Comparison of ENCODE assay signal across 24 mouse cellular contexts in genomic region chr11:74737861-74738260, GRCm38 (mm10). TPM values are rescaled to one million over a fixed set of nuclear protein-coding genes. Genes with fewer than 3 reads are reported as not detected.
DNase-seq lines count a peak whose midpoint lies in the region; ATAC-seq lines count a peak whose summit lies in the region.
"Had no signal": no experiment of that assay in that cellular context is flagged by ENCODE, and none has a peak within 500 bp of the region (broad histone marks: within the 10 kb centered on the region; RNA-seq: fewer than 3 reads in every experiment).

No protein-coding gene starts in this region.

- no peak overlapping the region for H3K27ac ChIP-seq in kidney, embryonic 15.5 days
- H3K27ac ChIP-seq: embryonic facial prominence, embryonic 13.5 days; embryonic facial prominence, embryonic 15.5 days; forebrain, embryonic 10.5 days; forebrain, embryonic 12.5 days had no signal

- H3K9me3 ChIP-seq in kidney, embryonic 15.5 days (replicated peaks), result no peaks in the 10 kb centered on the region
- H3K9me3 ChIP-seq: embryonic facial prominence, embryonic 13.5 days; embryonic facial prominence, embryonic 15.5 days; forebrain, embryonic 10.5 days; forebrain, embryonic 12.5 days had no signal

- H3K36me3 ChIP-seq in kidney, embryonic 15.5 days, result no peaks in the 10 kb centered on the region
- H3K36me3 ChIP-seq: embryonic facial prominence, embryonic 13.5 days; embryonic facial prominence, embryonic 15.5 days; forebrain, embryonic 10.5 days; forebrain, embryonic 12.5 days had no signal

- no peaks in the 10 kb centered on the region for H3K27me3 ChIP-seq in kidney, embryonic 15.5 days
- H3K27me3 ChIP-seq: embryonic facial prominence, embryonic 13.5 days; embryonic facial prominence, embryonic 15.5 days; forebrain, embryonic 12.5 days had no signal

- H3K4me1 ChIP-seq in kidney, embryonic 15.5 days, result no peaks in the 10 kb centered on the region
- H3K4me1 ChIP-seq: embryonic facial prominence, embryonic 13.5 days; embryonic facial prominence, embryonic 15.5 days had no signal

- WGBS in kidney, embryonic 15.5 days, result 65% methylated on average over 3 of the region's 3 CpGs

- no peak overlapping the region for H3K4me2 ChIP-seq in kidney, embryonic 15.5 days
- H3K4me2 ChIP-seq: embryonic facial prominence, embryonic 13.5 days; embryonic facial prominence, embryonic 15.5 days; forebrain, embryonic 12.5 days had no signal

- H3K9ac ChIP-seq in kidney, embryonic 15.5 days, result no peak overlapping the region
- H3K9ac ChIP-seq: embryonic facial prominence, embryonic 13.5 days; embryonic facial prominence, embryonic 15.5 days; forebrain, embryonic 12.5 days had no signal

- peak; percentile 28 for DNase-seq in kidney, adult 11 months
- DNase-seq in kidney, adult 18-20 months, result no peak
- DNase-seq in kidney, adult 9 months, result peak; percentile 53
- no peak for DNase-seq in kidney, postnatal 10 days
- peak; percentile 37 for DNase-seq in kidney, postnatal 14 days
- DNase-seq in kidney, postnatal 36 days, result peak; percentile 26 to 52
- DNase-seq in spleen, postnatal 4 days (ENCODE audit: low spot score in 2 of 2), result no peak
- DNase-seq: adrenal gland, adult 2 months; adrenal gland, postnatal 10 days; adrenal gland, postnatal 25 days; cerebellum, adult 11 months; cerebellum, adult 18-20 months; cerebellum, adult 8-10 months; cerebellum, adult 9-11 months; cerebellum, postnatal 14 days; cerebellum, postnatal 36 days; embryo, embryonic 11 days had no signal

- no peak for ATAC-seq in kidney, embryonic 15.5 days (replicated peaks; ENCODE audit: low FRiP score)
- ATAC-seq: forebrain, embryonic 14.5 days had no signal

- H3K4me3 ChIP-seq in kidney, embryonic 15.5 days (replicated peaks), result no peak overlapping the region
- H3K4me3 ChIP-seq: embryonic facial prominence, embryonic 13.5 days; embryonic facial prominence, embryonic 15.5 days; erythroblast, embryonic 14.5 days; forebrain, embryonic 10.5 days; forebrain, embryonic 12.5 days had no signal

RNA-seq across cellular contexts. Expression of gene Pafah1b1, which starts 13.4 kb away (rescaled TPM):
- 42.0 and 50.1 TPM in 2 replicates for polyA plus RNA-seq in kidney, embryonic 15.5 days (2015; fragmentation: Nextera tagmentation; extraction: Ambion mirVana)

RNA-seq across cellular contexts. Expression of gene Mettl16, which starts 32.8 kb away (rescaled TPM):
- 54.8 and 55.4 TPM in 2 replicates for polyA plus RNA-seq in kidney, embryonic 15.5 days (2015; fragmentation: Nextera tagmentation; extraction: Ambion mirVana)

Comparison
In these comparisons a context has a peak if more than half of its experiments do, and no peak if none do; other contexts are left out.
1. DNase-seq: peak in kidney, adult 11 months (single experiment), kidney, adult 9 months (single experiment), kidney, postnatal 14 days (single experiment) and kidney, postnatal 36 days (2 of 2); none in kidney, adult 18-20 months (single experiment), kidney, postnatal 10 days (single experiment) and spleen, postnatal 4 days (0 of 2).